Mouse (Mus musculus) thymus, postnatal 25 days (tissue): ENCODE data around the gene Hnrnpr.

Experiments
- DNase-seq: peaks from one replicate; pipeline ENCODE4 v3.0.0; 2022

The Hnrnpr gene

GRCm38 (mm10) chr4:136310229-136311041 is at the start of gene Hnrnpr:
Hnrnpr (plus strand) TSS chr4:136310942.
- peak; percentile 99 for DNase-seq

GRCm38 (mm10) chr4:136261912-136262311 is 48.8 kb upstream of the Hnrnpr start:
- DNase-seq = no peak

GRCm38 (mm10) chr4:136263555-136263954 is 47.2 kb upstream of the Hnrnpr start:
- DNase-seq = no peak

- peak; percentile 57 for DNase-seq
These were observed 43.9 kb upstream of the Hnrnpr start for GRCm38 (mm10) chr4:136266716-136267343.

GRCm38 (mm10) chr4:136268912-136269311 is 41.8 kb upstream of the Hnrnpr start:
- no peak for DNase-seq

GRCm38 (mm10) chr4:136270648-136271047 is 40.1 kb upstream of the Hnrnpr start:
- no peak for DNase-seq

- no peak for DNase-seq
These were observed 29.6 kb upstream of the Hnrnpr start for GRCm38 (mm10) chr4:136281097-136281496.

GRCm38 (mm10) chr4:136281611-136282010 is 29.1 kb upstream of the Hnrnpr start:
- no peak for DNase-seq

- no peak for DNase-seq
These were observed 27.9 kb upstream of the Hnrnpr start for GRCm38 (mm10) chr4:136282621-136283480.

- DNase-seq = no peak
These were observed 27.0 kb upstream of the Hnrnpr start for GRCm38 (mm10) chr4:136283783-136284182.

GRCm38 (mm10) chr4:136284455-136284854 is 26.3 kb upstream of the Hnrnpr start, which contains the start of gene Zfp46:
Zfp46 (plus strand) TSS chr4:136284683.
- DNase-seq = no peak

- no peak for DNase-seq
These were observed 25.9 kb upstream of the Hnrnpr start for GRCm38 (mm10) chr4:136284891-136285290.

GRCm38 (mm10) chr4:136285348-136285810 is 25.4 kb upstream of the Hnrnpr start:
- DNase-seq = peak; percentile 88

- peak; percentile 95 for DNase-seq
These were observed 24.9 kb upstream of the Hnrnpr start for GRCm38 (mm10) chr4:136285811-136286371.

GRCm38 (mm10) chr4:136289918-136290780 is 20.6 kb upstream of the Hnrnpr start:
- DNase-seq = no peak

- no peak for DNase-seq
These were observed 19.8 kb upstream of the Hnrnpr start for GRCm38 (mm10) chr4:136290781-136291595.

- no peak for DNase-seq
These were observed 19.1 kb upstream of the Hnrnpr start for GRCm38 (mm10) chr4:136291692-136292091.

GRCm38 (mm10) chr4:136295941-136296340 is 14.8 kb upstream of the Hnrnpr start:
- DNase-seq = no peak

- no peak for DNase-seq
These were observed 8.3 kb upstream of the Hnrnpr start for GRCm38 (mm10) chr4:136302462-136302861.

- DNase-seq = no peak
These were observed 6.6 kb upstream of the Hnrnpr start for GRCm38 (mm10) chr4:136304181-136304580.

- DNase-seq = no peak
These were observed 2.4 kb upstream of the Hnrnpr start for GRCm38 (mm10) chr4:136308355-136308754.
